Mouse (Mus musculus) myocyte (in vitro differentiated cells): ENCODE results near the gene Celf2.

Experiments used
- E2F4 ChIP-seq: IDR thresholded peaks from one replicate; pipeline ENCODE4 v1.6.1; 2011; ENCODE audit warnings: mild to moderate bottlenecking, control low read depth, moderate library complexity; ENCODE audit not compliant: insufficient read depth
- MYOG ChIP-seq, 3 experiments: IDR thresholded peaks; one replicate each; pipeline ENCODE4 v1.6.1; 2011; ENCODE audit warnings: control low read depth in 2 of 3, low read depth in 2 of 3, mild to moderate bottlenecking in 2 of 3; ENCODE audit not compliant: insufficient read length in 2 of 3, control insufficient read depth in 1 of 3, insufficient read depth in 1 of 3
- POLR2A ChIP-seq: IDR thresholded peaks from one replicate; pipeline ENCODE4 v1.6.1; 2011; ENCODE audit warnings: low read depth, mild to moderate bottlenecking, control low read depth, moderate library complexity; ENCODE audit not compliant: insufficient read length

DNA sequence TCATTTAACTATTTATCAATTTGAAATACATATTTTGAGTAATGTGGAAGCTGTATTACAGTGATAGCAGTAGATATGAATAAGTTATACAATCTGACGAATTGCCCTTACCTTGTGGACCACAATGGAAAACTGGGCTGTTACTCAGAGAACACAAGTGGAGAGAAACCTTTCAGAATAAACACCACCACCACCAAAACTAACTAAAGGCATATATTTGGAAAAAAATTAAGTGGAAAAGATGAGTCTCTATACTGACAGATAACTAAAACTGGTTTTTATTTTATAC is 910.5 kb downstream of the Celf2 start:
- TF ChIP-seq E2F4 (no peak), MYOG (IDR thresholded peaks at IDR 0.05; ENCODE audit: control insufficient read depth in 1 of 3, insufficient read depth in 1 of 3, insufficient read length in 2 of 3, low read depth in 2 of 3) (no peak), POLR2A (no peak)
